In genomic region chr6:53794323-53794971, GRCm38 (mm10) we compare ENCODE assay signal across 8 mouse cellular contexts. TPM values are rescaled to one million over a fixed set of nuclear protein-coding genes. Genes with fewer than 3 reads are reported as not detected.
A peak's percentile ranks its signal among the peaks of the same experiment; 100 is the strongest.
DNase-seq lines count a peak whose midpoint lies in the region; ATAC-seq and TF ChIP-seq lines count a peak whose summit lies in the region.

No protein-coding gene starts in this region.

- no peaks in the 10 kb centered on the region for H3K36me3 ChIP-seq in spleen, adult 2 months (ENCODE audit: control insufficient read depth, insufficient read depth, low read length)
- no peaks in the 10 kb centered on the region for H3K36me3 ChIP-seq in midbrain, embryonic 12.5 days
- H3K36me3 ChIP-seq in testis, adult 2 months (ENCODE audit: control insufficient read depth, insufficient read depth, low read length) = no peaks in the 10 kb centered on the region

- H3K9me3 ChIP-seq in midbrain, embryonic 12.5 days = no peaks in the 10 kb centered on the region

- 0 out of 2 replicates have a peak, but pooled peaks cover 3% of the 10 kb centered on the region for H3K27me3 ChIP-seq in spleen, adult 2 months (ENCODE audit: control insufficient read depth, insufficient read depth, low read length)
- peaks cover 25% of the 10 kb centered on the region for H3K27me3 ChIP-seq in midbrain, embryonic 12.5 days
- no peaks in the 10 kb centered on the region for H3K27me3 ChIP-seq in testis, adult 2 months (ENCODE audit: control insufficient read depth, insufficient read depth, low read length)

- H3K9ac ChIP-seq in midbrain, embryonic 12.5 days (replicated peaks) = no peak overlapping the region

- no peak overlapping the region for H3K27ac ChIP-seq in spleen, adult 2 months (ENCODE audit: insufficient read depth, low read length)
- no peak overlapping the region for H3K27ac ChIP-seq in midbrain, embryonic 12.5 days (replicated peaks)
- H3K27ac ChIP-seq in testis, adult 2 months (ENCODE audit: control insufficient read depth, insufficient read depth, low read depth, low read length) = no peak overlapping the region

- no peaks in the 10 kb centered on the region for H3K4me1 ChIP-seq in spleen, adult 2 months (ENCODE audit: control insufficient read depth, insufficient read depth, insufficient read length)
- H3K4me1 ChIP-seq in midbrain, embryonic 12.5 days = no peaks in the 10 kb centered on the region; the same call in 1 of the 2 replicates
- H3K4me1 ChIP-seq in testis, adult 2 months (ENCODE audit: control insufficient read depth, insufficient read depth, low read length) = peaks cover 7% of the 10 kb centered on the region

- H3K4me3 ChIP-seq in spleen, adult 2 months (ENCODE audit: extremely low read depth, insufficient read depth, insufficient read length) = no peak overlapping the region
- H3K4me3 ChIP-seq in midbrain, embryonic 12.5 days = no peak overlapping the region
- no peak overlapping the region for H3K4me3 ChIP-seq in testis, adult 2 months (ENCODE audit: control insufficient read depth, low read depth, low read length)

- no peak overlapping the region for H3K4me2 ChIP-seq in midbrain, embryonic 12.5 days (replicated peaks)

- no peak for DNase-seq in spleen, adult 2 months (ENCODE audit: low read depth in 1 of 2, low spot score in 2 of 2)
- no peak for DNase-seq in spleen, postnatal 36 days (ENCODE audit: low spot score in 2 of 2)
- DNase-seq in embryo, embryonic 11.5 days (ENCODE audit: low read depth, low spot score) = peak; percentile 61
- DNase-seq in gastrocnemius, postnatal 36 days = peak; percentile 67 to 69
- DNase-seq in kidney, adult 11 months = peak; percentile 67
- peak; percentile 90 to 92 for DNase-seq in left cerebral cortex, postnatal 14 days (ENCODE audit: low spot score in 2 of 2)

- no peak for TF ChIP-seq POLR2A in spleen, adult 2 months (IDR thresholded peaks at IDR 0.05; ENCODE audit: low read depth, low read length)
- TF ChIP-seq POLR2A in testis, adult 2 months (IDR thresholded peaks at IDR 0.05; ENCODE audit: control insufficient read depth, low read depth, low read length) = no peak

- peak; percentile 29; the same call in 1 of the 2 replicates for TF ChIP-seq CTCF in spleen, adult 2 months (IDR thresholded peaks at IDR 0.05; ENCODE audit: extremely low read depth, insufficient read depth, insufficient read length, insufficient replicate concordance)
- TF ChIP-seq CTCF in testis, adult 2 months (IDR thresholded peaks at IDR 0.05; ENCODE audit: control insufficient read depth, insufficient read depth, insufficient replicate concordance, low read depth, low read length) = peak; percentile 68; the same call in 1 of the 2 replicates

- WGBS in spleen, adult 2 months = 17% methylated on average over 17 of the region's 17 CpGs
- WGBS in midbrain, embryonic 12.5 days = 15% methylated on average over 17 of the region's 17 CpGs

- ATAC-seq in midbrain, embryonic 12.5 days (ENCODE audit: low FRiP score, low read depth) = peak; percentile 69; the same call in 1 of the 2 replicates

- intact Hi-C loops in gastrocnemius, postnatal 36 days (cut with DNase I) = no loop called here
- intact Hi-C loops in left cerebral cortex, postnatal 14 days (cut with DNase I) = no loop called here

RNA-seq across cellular contexts. Expression of gene Tril, which starts 26.2 kb away (rescaled TPM):
- 2.3 and 2.7 TPM in 2 replicates for polyA plus RNA-seq in spleen, adult 2 months (2012; rRNA removed)
- total RNA-seq in gastrocnemius, postnatal 36 days (2021) = 1 to 10 TPM; 2.2 to 3.0 TPM
- 10 to 100 TPM; 43.0 to 47.2 TPM for total RNA-seq in left cerebral cortex, postnatal 14 days (2021)
- polyA plus RNA-seq in midbrain, embryonic 12.5 days (2016; fragmentation: Nextera tagmentation; extraction: Ambion mirVana) = 27.4 and 34.4 TPM in 2 replicates
- 0.43 and 0.59 TPM in 2 replicates for polyA plus RNA-seq in testis, adult 2 months (2012; rRNA removed)

Comparison
In these comparisons a context has a peak if more than half of its experiments do, and no peak if none do; other contexts are left out.
1. DNase-seq: peak in embryo, embryonic 11.5 days (single experiment), gastrocnemius, postnatal 36 days (2 of 2), kidney, adult 11 months (single experiment) and left cerebral cortex, postnatal 14 days (2 of 2); none in spleen, adult 2 months (0 of 2) and spleen, postnatal 36 days (0 of 2).